Mouse (Mus musculus) hindbrain, embryonic 11.5 days (tissue): ENCODE data around the gene BC028528. TPM values are rescaled to one million over a fixed set of nuclear protein-coding genes. Genes with fewer than 3 reads are reported as not detected.

Source experiments
- ATAC-seq: fragments of 200-750 bp; cut with Nextera tagmentation; 2 replicates; pipeline ENCODE4 v1.8.0; 2017; ENCODE audit warnings: mild to moderate bottlenecking, moderate TSS enrichment, moderate library complexity; ENCODE audit not compliant: low FRiP score
- DNase-seq: peaks from one replicate; pipeline ENCODE4 v3.0.0-alpha.2; 2015; ENCODE audit warnings: low spot score
- H3K27ac ChIP-seq: fragments of 300-500 bp; sonication (generic); 2 replicates; pipeline ENCODE4 v1.5.1; 2014; ENCODE audit warnings: mild to moderate bottlenecking, low read depth, low read length
- H3K27me3 ChIP-seq: fragments of 300-500 bp; sonication (generic); 2 replicates; pipeline ENCODE4 v1.6.1; 2014; ENCODE audit warnings: mild to moderate bottlenecking, low read length, moderate library complexity, mixed read lengths; ENCODE audit not compliant: control insufficient read depth, insufficient read depth
- H3K36me3 ChIP-seq: fragments of 300-500 bp; sonication (generic); 2 replicates; pipeline ENCODE4 v1.6.1; 2014; ENCODE audit warnings: mild to moderate bottlenecking, low read length, moderate library complexity, mixed read lengths; ENCODE audit not compliant: control insufficient read depth, insufficient read depth
- H3K4me1 ChIP-seq: fragments of 300-500 bp; sonication (generic); replicated peaks from 2 replicates; pipeline ENCODE4 v1.6.1; 2014; ENCODE audit warnings: low read length, mixed read lengths; ENCODE audit not compliant: control insufficient read depth, insufficient read depth
- H3K4me2 ChIP-seq: fragments of 300-500 bp; sonication (generic); replicated peaks from 2 replicates; pipeline ENCODE4 v1.6.1; 2014; ENCODE audit warnings: mild to moderate bottlenecking, low read depth, low read length
- H3K4me3 ChIP-seq: fragments of 300-500 bp; sonication (generic); 2 replicates; pipeline ENCODE4 v1.5.1; 2014; ENCODE audit warnings: low read depth, low read length
- H3K9ac ChIP-seq: fragments of 300-500 bp; sonication (generic); 2 replicates; pipeline ENCODE4 v1.6.1; 2014; ENCODE audit warnings: low read depth, low read length
- H3K9me3 ChIP-seq: fragments of 300-500 bp; sonication (generic); 2 replicates; pipeline ENCODE4 v1.6.1; 2016; ENCODE audit warnings: low read length; ENCODE audit not compliant: control insufficient read depth
- WGBS: fragments of 180-500 bp; shearing (Covaris S2); extraction: QIAGEN DNeasy Blood & Tissue Kit; methylation state at CpG from one replicate; pipeline ENCODE4 v1.1.7; 2014; 5-methylcytosine and 5-hydroxymethylcytosine counted together
- polyA plus RNA-seq: library from polyadenylated mRNA; unstranded; fragments of >200 nt; fragmentation: Nextera tagmentation; extraction: Ambion mirVana; gene quantifications from 2 replicates; pipeline ENCODE4 v1.2.1, GENCODE M21; 2014

Gene BC028528
- polyA plus RNA-seq, 1 experiment from 2014 or later: 11.2 TPM

- 39% methylated on average over 11 of the region's 11 CpGs for WGBS
- no peak for DNase-seq
- H3K27me3 ChIP-seq: no peaks in the 10 kb centered on the region
- no peaks in the 10 kb centered on the region for H3K4me1 ChIP-seq
- H3K9me3 ChIP-seq: no peaks in the 10 kb centered on the region
- H3K27ac ChIP-seq: peak overlapping the region; percentile 47; the same call in 1 of the 2 replicates
- ATAC-seq: no peak
- no peaks in the 10 kb centered on the region for H3K36me3 ChIP-seq
- no peak overlapping the region for H3K4me2 ChIP-seq
- H3K9ac ChIP-seq: peak overlapping the region; percentile 31; the same call in 1 of the 2 replicates
- no peak overlapping the region for H3K4me3 ChIP-seq
These were observed 554 bp upstream of the BC028528 start for GRCm38 (mm10) chr3:95892066-95893052.

DNA sequence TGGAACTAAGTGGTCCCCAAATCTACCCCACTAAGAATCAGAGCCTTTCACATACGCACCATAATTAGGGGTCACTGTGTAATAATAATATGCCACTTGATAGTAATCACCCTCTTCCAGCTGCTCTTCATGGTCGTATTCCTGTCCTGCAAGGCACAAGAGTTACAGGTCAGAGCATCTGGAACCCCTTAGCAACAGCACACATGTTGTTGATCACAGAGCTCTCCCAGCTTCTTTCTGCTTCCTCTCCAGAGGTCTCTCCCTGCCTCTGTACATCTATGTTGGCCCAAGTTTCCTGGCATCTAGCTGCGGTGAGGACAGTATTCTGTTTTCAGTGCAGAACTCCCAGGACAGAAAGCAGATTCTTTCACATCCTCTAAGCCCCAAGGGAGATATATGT lies 2.1 kb downstream of the BC028528 start:
- H3K4me2 ChIP-seq: no peak overlapping the region
- DNase-seq (no peak), ATAC-seq (no peak)
- no peak overlapping the region for H3K9ac ChIP-seq
- no peaks in the 10 kb centered on the region for H3K36me3 ChIP-seq
- H3K27ac ChIP-seq: no peak overlapping the region
- 76% methylated on average over 3 of the region's 3 CpGs for WGBS
- H3K27me3 ChIP-seq: no peaks in the 10 kb centered on the region
- H3K4me1 ChIP-seq: no peaks in the 10 kb centered on the region
- no peaks in the 10 kb centered on the region for H3K9me3 ChIP-seq
- no peak overlapping the region for H3K4me3 ChIP-seq

- Histone ChIP-seq H3K4me2 (no peak overlapping the region), H3K4me1 (0 out of 2 replicates have a peak, but pooled peaks cover 2% of the 10 kb centered on the region), H3K9me3 (no peaks in the 10 kb centered on the region), H3K9ac (no peak overlapping the region), H3K27me3 (no peaks in the 10 kb centered on the region), H3K36me3 (no peaks in the 10 kb centered on the region), H3K4me3 (no peak overlapping the region), H3K27ac (no peak overlapping the region)
- no peak for DNase-seq
- WGBS: 81% methylated on average over 4 of the region's 4 CpGs
- ATAC-seq: no peak
These were observed 4.2 kb downstream of the BC028528 start for GRCm38 (mm10) chr3:95887596-95887995.

DNA sequence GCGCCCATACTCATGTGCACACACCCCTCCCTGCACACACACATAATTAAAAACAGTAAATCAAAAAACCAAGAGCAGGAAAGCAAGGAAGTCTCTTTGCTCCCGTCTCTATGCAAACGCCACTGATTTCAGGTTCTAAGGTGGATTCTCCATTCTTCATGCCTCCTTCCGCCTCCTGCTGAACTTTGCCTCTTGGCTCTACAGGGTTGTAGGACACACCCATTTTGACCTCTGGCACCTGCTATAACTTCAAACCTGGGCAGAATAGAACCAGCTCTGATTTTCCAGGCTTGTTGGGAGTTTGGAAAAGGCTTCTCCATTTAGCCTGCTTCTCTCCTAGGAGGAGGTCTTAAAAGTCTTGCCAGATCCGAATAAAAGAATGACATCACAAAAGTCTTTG lies 7.4 kb downstream of the BC028528 start:
- WGBS: 92% methylated on average over 5 of the region's 5 CpGs
- DNase-seq: no peak
- ATAC-seq: no peak
- Histone ChIP-seq H3K27me3 (no peaks in the 10 kb centered on the region), H3K9ac (no peak overlapping the region), H3K4me2 (no peak overlapping the region), H3K4me3 (no peak overlapping the region), H3K36me3 (no peaks in the 10 kb centered on the region), H3K9me3 (no peaks in the 10 kb centered on the region), H3K4me1 (0 out of 2 replicates have a peak, but pooled peaks cover 2% of the 10 kb centered on the region), H3K27ac (no peak overlapping the region)

DNA sequence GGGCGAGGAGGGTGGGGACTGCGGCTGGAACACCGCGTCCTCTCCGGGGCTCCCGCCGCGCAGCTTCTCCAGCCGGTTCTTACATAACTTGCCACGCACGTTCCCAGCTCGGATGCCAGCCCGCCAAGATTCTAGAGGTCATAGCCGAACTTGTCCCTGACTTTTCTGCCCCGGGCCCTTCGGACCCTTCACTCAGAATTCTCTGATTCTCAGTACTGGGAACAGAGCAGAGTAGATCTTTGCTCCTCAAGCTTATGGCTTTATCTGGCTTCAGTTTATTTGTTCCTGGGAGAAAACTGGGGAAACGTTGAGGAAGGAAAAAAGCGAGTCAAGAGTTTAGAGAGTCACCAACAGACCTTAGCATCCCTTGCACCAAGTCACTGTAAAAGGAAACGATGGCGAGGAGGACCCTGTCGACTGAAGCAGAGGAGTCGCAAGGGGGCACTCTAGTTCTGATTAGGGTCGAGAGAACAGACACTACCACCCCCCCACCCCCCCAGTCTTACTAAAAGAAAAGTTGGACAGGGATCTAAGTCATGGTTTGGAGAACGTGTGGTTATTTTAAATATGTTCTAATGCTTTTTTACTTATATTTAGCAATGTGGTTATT lies 8.9 kb downstream of the BC028528 start:
- Histone ChIP-seq H3K27ac (no peak overlapping the region), H3K27me3 (no peaks in the 10 kb centered on the region), H3K9ac (peak overlapping the region; percentile 7; the same call in 1 of the 2 replicates), H3K4me3 (peak overlapping the region; percentile 50), H3K4me1 (0 out of 2 replicates have a peak, but pooled peaks cover 2% of the 10 kb centered on the region), H3K4me2 (peak overlapping the region; percentile 98), H3K9me3 (no peaks in the 10 kb centered on the region), H3K36me3 (no peaks in the 10 kb centered on the region)
- WGBS: 3% methylated on average over 24 of the region's 24 CpGs
- peak; percentile 77 for DNase-seq
- ATAC-seq: no peak

GRCm38 (mm10) chr3:95881979-95882815 lies 9.6 kb downstream of the BC028528 start, which contains the start of gene Ciart:
Gene Ciart, minus strand, starts transcription at chr3:95882251.
- Histone ChIP-seq H3K27ac (no peak within 1 kb of the TSS), H3K9me3 (no peaks in the 10 kb centered on the region), H3K27me3 (no peaks in the 10 kb centered on the region), H3K4me1 (0 out of 2 replicates have a peak, but pooled peaks cover 2% of the 10 kb centered on the region), H3K4me2 (peak within 1 kb of the TSS; percentile 98), H3K36me3 (no peaks in the 10 kb centered on the region), H3K9ac (peak within 1 kb of the TSS; percentile 16; the same call in 1 of the 2 replicates), H3K4me3 (peak within 1 kb of the TSS; percentile 50)
- DNase-seq (peak; percentile 93), ATAC-seq (peak; percentile 99)
- under 1% methylated on average over 58 of the region's 66 CpGs for WGBS

- Histone ChIP-seq H3K27me3 (no peaks in the 10 kb centered on the region), H3K9ac (no peak overlapping the region), H3K36me3 (no peaks in the 10 kb centered on the region), H3K4me1 (0 out of 2 replicates have a peak, but pooled peaks cover 2% of the 10 kb centered on the region), H3K9me3 (no peaks in the 10 kb centered on the region), H3K4me3 (no peak overlapping the region), H3K4me2 (no peak overlapping the region), H3K27ac (no peak overlapping the region)
- WGBS: 93% methylated on average over 4 of the region's 4 CpGs
- DNase-seq: no peak
- no peak for ATAC-seq
These were observed 12.7 kb downstream of the BC028528 start for GRCm38 (mm10) chr3:95879063-95879462.

- Histone ChIP-seq H3K4me2 (peak overlapping the region; percentile 40), H3K27ac (no peak overlapping the region), H3K9me3 (no peaks in the 10 kb centered on the region), H3K9ac (peak overlapping the region; percentile 53; the same call in 1 of the 2 replicates), H3K27me3 (no peaks in the 10 kb centered on the region), H3K4me1 (peaks cover 4% of the 10 kb centered on the region; the same call in 1 of the 2 replicates), H3K4me3 (peak overlapping the region; percentile 42), H3K36me3 (peaks cover 2% of the 10 kb centered on the region; the same call in 1 of the 2 replicates)
- DNase-seq: no peak
- ATAC-seq: no peak
- WGBS: 79% methylated on average over 7 of the region's 7 CpGs
These were observed 19.8 kb downstream of the BC028528 start for GRCm38 (mm10) chr3:95872048-95872447.
